In genomic region chr16:36622320-36622719, GRCm38 (mm10) we compare ENCODE assay signal across 12 mouse cellular contexts. TPM values are rescaled to one million over a fixed set of nuclear protein-coding genes. Genes with fewer than 3 reads are reported as not detected.
DNase-seq lines count a peak whose midpoint lies in the region; ATAC-seq and TF ChIP-seq lines count a peak whose summit lies in the region.
"Had no signal": no experiment of that assay in that cellular context is flagged by ENCODE, and none has a peak within 500 bp of the region (broad histone marks: within the 10 kb centered on the region; RNA-seq: fewer than 3 reads in every experiment).

No protein-coding gene starts in this region.

- no peaks in the 10 kb centered on the region for H3K4me1 ChIP-seq in midbrain, embryonic 14.5 days (ENCODE audit: control insufficient read depth, insufficient read depth, low read length)
- no peaks in the 10 kb centered on the region for H3K4me1 ChIP-seq in midbrain, embryonic 13.5 days (replicated peaks)
- H3K4me1 ChIP-seq in forebrain, embryonic 12.5 days: no peaks in the 10 kb centered on the region
- H3K4me1 ChIP-seq: embryonic facial prominence, embryonic 12.5 days; forebrain, embryonic 15.5 days; heart, embryonic 12.5 days had no signal

- ATAC-seq in midbrain, embryonic 14.5 days (ENCODE audit: low FRiP score, low TSS enrichment): no peak
- no peak for ATAC-seq in midbrain, embryonic 13.5 days
- ATAC-seq in Patski: no peak
- no peak for ATAC-seq in forebrain, embryonic 12.5 days (ENCODE audit: low FRiP score)
- ATAC-seq: forebrain, embryonic 15.5 days had no signal

- peak; percentile 42 for TF ChIP-seq CTCF in Patski (IDR thresholded peaks at IDR 0.05)

- no peak overlapping the region for H3K4me2 ChIP-seq in midbrain, embryonic 14.5 days (ENCODE audit: low read length)
- H3K4me2 ChIP-seq in midbrain, embryonic 13.5 days (replicated peaks): no peak overlapping the region
- no peak overlapping the region for H3K4me2 ChIP-seq in forebrain, embryonic 12.5 days
- H3K4me2 ChIP-seq: embryonic facial prominence, embryonic 12.5 days; forebrain, embryonic 15.5 days; heart, embryonic 12.5 days had no signal

- no peak overlapping the region for H3K9ac ChIP-seq in midbrain, embryonic 14.5 days (replicated peaks; ENCODE audit: low read length)
- no peak overlapping the region for H3K9ac ChIP-seq in midbrain, embryonic 13.5 days (replicated peaks)
- no peak overlapping the region for H3K9ac ChIP-seq in forebrain, embryonic 12.5 days
- H3K9ac ChIP-seq: embryonic facial prominence, embryonic 12.5 days; forebrain, embryonic 15.5 days; heart, embryonic 12.5 days; liver, embryonic 14.5 days had no signal

- POLR2A ChIA-PET in Patski (lab: Charles Lee): no interaction called here

- WGBS in midbrain, embryonic 14.5 days: 90% methylated on average over 3 of the region's 3 CpGs
- WGBS in midbrain, embryonic 13.5 days: 86% methylated on average over 3 of the region's 3 CpGs
- 80% methylated on average over 3 of the region's 3 CpGs for WGBS in forebrain, embryonic 12.5 days

- intact Hi-C loops in heart, postnatal 36 days (cut with DNase I): loop anchor here (1.0 kb wide), 1 partner anchor 149 kb away; no protein-coding TSS in a partner anchor

- no peak overlapping the region for H3K4me3 ChIP-seq in midbrain, embryonic 14.5 days (replicated peaks; ENCODE audit: low read depth, low read length)
- H3K4me3 ChIP-seq in midbrain, embryonic 13.5 days (replicated peaks): no peak overlapping the region
- no peak overlapping the region for H3K4me3 ChIP-seq in forebrain, embryonic 12.5 days (replicated peaks)
- H3K4me3 ChIP-seq: embryonic facial prominence, embryonic 12.5 days; forebrain, embryonic 15.5 days; heart, embryonic 12.5 days had no signal

- no peaks in the 10 kb centered on the region for H3K36me3 ChIP-seq in midbrain, embryonic 14.5 days (ENCODE audit: control insufficient read depth, insufficient read depth, low read length)
- no peaks in the 10 kb centered on the region for H3K36me3 ChIP-seq in midbrain, embryonic 13.5 days
- H3K36me3 ChIP-seq in forebrain, embryonic 12.5 days (replicated peaks): no peaks in the 10 kb centered on the region
- H3K36me3 ChIP-seq: embryonic facial prominence, embryonic 12.5 days; forebrain, embryonic 15.5 days; heart, embryonic 12.5 days had no signal

- H3K27ac ChIP-seq in midbrain, embryonic 14.5 days (replicated peaks; ENCODE audit: low read depth, low read length): no peak overlapping the region
- no peak overlapping the region for H3K27ac ChIP-seq in midbrain, embryonic 13.5 days
- no peak overlapping the region for H3K27ac ChIP-seq in forebrain, embryonic 12.5 days
- H3K27ac ChIP-seq: embryonic facial prominence, embryonic 12.5 days; forebrain, embryonic 15.5 days; liver, embryonic 14.5 days had no signal

- no peaks in the 10 kb centered on the region for H3K9me3 ChIP-seq in midbrain, embryonic 14.5 days (ENCODE audit: control insufficient read depth, low read length)
- H3K9me3 ChIP-seq in midbrain, embryonic 13.5 days: no peaks in the 10 kb centered on the region
- H3K9me3 ChIP-seq in forebrain, embryonic 12.5 days: no peaks in the 10 kb centered on the region
- H3K9me3 ChIP-seq: embryonic facial prominence, embryonic 12.5 days; forebrain, embryonic 15.5 days; heart, embryonic 12.5 days had no signal

- CTCF ChIA-PET in Patski (lab: Charles Lee): no interaction called here

- H3K27me3 ChIP-seq in midbrain, embryonic 14.5 days (ENCODE audit: control insufficient read depth, insufficient read depth, low read length): no peaks in the 10 kb centered on the region
- no peaks in the 10 kb centered on the region for H3K27me3 ChIP-seq in midbrain, embryonic 13.5 days
- H3K27me3 ChIP-seq in Patski: peaks cover 10% of the 10 kb centered on the region
- no peaks in the 10 kb centered on the region for H3K27me3 ChIP-seq in forebrain, embryonic 12.5 days
- H3K27me3 ChIP-seq: embryonic facial prominence, embryonic 12.5 days; forebrain, embryonic 15.5 days; heart, embryonic 12.5 days had no signal

- in situ Hi-C loops in Patski (cut with MboI; ENCODE audit: low pct_unique_long_range_greater_than_20kb): loop anchor here (10.0 kb wide), 1 partner anchor 148 kb away; no protein-coding TSS in a partner anchor

- DNase-seq in heart, postnatal 4 days: peak; percentile 7
- no peak for DNase-seq in heart, postnatal 36 days
- DNase-seq in midbrain, embryonic 14.5 days: peak; percentile 13
- DNase-seq in Patski (ENCODE audit: low read depth, low spot score): no peak
- peak; percentile 21 for DNase-seq in kidney, postnatal 10 days
- DNase-seq: adrenal gland, adult 2 months had no signal

RNA-seq across cellular contexts. Expression of gene Cd86, which starts 43.6 kb away (rescaled TPM):
- under 1 TPM; 0.62 to 0.65 TPM for total RNA-seq in heart, postnatal 4 days (2021)
- 1 to 10 TPM; 1.9 to 2.6 TPM for total RNA-seq in heart, postnatal 36 days (2021)
- 0.47 and 2.0 TPM in 2 replicates for polyA plus RNA-seq in midbrain, embryonic 14.5 days (2014; fragmentation: Nextera tagmentation; extraction: Ambion mirVana)
- polyA plus RNA-seq in midbrain, embryonic 13.5 days (2015; fragmentation: Nextera tagmentation; extraction: Ambion mirVana): 1.4 and 1.8 TPM in 2 replicates
- polyA plus RNA-seq in Patski (2021): not detected
- 0.68 and 1.3 TPM in 2 replicates for polyA plus RNA-seq in forebrain, embryonic 12.5 days (2016; fragmentation: Nextera tagmentation; extraction: Ambion mirVana)

Comparison
In these comparisons a context has a peak if more than half of its experiments do, and no peak if none do; other contexts are left out.
1. DNase-seq: peak in heart, postnatal 4 days (single experiment), midbrain, embryonic 14.5 days (single experiment) and kidney, postnatal 10 days (single experiment); none in heart, postnatal 36 days (0 of 2) and Patski (single experiment).